Mouse (Mus musculus): Measurements from ENCODE around the gene Dpp6. TPM values are rescaled to one million over a fixed set of nuclear protein-coding genes. Genes with fewer than 3 reads are reported as not detected.

Dpp6 gene
- polyA plus RNA-seq, 2 experiments from 2014 or later, result 0.46 TPM; not detected in 1

DNA sequence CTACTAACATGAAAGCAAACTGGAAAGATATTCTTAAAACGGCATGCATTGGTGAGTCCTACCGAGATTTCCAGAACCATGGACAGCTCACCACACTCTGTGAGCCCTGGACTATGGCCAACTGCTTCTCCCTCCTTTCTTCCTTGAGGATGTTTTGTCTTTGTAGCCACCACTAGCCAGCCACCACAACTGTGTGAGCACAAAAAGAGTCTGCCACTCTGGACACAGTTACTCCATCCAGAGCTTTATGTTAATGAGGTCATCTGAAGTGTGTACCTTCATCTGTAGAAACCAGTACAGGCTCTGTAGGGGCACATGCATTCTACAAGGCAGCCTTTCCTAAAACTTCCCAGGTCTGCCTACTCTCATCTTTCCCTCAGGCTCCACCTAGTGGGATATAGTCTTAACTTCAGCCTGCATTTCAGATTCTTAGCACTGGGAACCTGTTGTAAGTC is 727.8 kb downstream of the Dpp6 start:
- no peak for ATAC-seq

DNA sequence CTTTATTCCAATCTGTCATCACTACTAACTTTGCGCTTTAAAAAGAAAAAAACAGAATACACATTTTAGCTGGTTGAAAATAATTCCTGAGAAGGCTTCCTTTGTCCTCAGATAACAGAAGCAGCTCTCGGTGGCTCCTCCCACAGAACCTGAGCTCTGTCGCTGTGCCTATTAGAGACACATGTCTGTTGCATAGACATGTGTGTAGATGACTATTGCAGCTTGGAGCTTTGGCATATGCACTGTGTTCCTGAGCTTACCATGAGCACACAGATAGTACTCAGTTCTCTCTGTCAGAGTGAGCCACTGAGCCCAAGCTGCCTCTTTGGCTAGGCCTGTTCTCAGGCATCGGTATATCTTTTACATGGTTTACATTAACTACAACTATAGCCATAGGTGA is 732.3 kb downstream of the Dpp6 start:
- no peak for ATAC-seq

DNA sequence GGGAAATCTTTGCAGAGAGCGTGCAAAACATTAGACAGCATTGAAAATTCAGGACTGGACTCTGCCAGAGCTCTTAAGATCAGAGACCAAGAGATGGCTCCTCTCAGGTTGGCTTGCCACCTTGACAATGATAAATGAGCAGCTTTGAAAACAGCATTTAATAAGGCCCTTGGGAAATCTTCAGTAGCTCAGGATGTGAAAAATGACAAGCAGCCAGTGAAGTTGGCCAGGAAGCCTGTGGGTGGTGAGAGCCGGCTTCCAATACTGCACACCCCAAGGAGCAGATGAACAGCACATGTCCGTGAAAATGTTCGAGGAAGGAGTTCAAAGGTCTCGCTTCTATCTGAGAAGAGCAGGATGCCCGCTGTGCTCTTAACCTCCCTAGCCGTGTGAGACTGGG is 748.7 kb downstream of the Dpp6 start:
- no peak for ATAC-seq

DNA sequence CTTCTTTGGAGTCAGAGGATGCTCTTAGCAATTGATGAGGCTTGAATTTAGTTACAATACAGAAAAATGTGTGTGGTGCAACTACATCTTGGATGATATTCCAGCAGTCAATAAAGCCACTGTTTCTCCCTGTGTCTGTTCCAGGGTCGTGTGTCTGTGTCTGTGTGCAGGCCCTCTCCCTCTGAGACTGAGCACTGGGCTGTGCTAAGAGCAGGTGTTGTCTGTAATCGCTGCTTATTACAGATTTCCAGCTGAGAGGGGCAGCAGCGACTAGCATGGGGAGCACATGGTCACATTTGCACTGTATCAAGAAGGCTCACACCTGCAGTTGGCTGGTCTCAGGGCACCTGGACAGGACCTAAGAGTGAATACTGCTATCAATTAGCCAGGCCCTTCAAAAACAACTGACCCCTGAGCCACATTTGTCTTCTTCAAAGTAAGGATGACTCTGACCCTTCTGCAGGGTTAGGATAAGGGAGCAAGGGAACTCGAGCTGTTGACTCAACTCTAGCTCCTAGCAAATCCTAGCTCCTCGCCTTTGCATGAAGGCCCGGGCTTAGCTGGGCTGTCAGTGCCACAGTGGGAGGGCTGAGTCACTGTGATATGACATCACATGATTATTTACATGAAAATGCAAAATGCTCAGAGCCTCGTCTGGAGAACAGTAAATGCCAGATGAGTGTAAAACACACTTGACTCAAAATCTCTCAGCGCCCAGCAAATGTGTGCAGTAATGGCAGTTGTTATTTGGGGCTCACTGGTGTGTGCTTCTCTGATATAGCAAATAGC is 771.2 kb downstream of the Dpp6 start:
- ATAC-seq, result no peak

DNA sequence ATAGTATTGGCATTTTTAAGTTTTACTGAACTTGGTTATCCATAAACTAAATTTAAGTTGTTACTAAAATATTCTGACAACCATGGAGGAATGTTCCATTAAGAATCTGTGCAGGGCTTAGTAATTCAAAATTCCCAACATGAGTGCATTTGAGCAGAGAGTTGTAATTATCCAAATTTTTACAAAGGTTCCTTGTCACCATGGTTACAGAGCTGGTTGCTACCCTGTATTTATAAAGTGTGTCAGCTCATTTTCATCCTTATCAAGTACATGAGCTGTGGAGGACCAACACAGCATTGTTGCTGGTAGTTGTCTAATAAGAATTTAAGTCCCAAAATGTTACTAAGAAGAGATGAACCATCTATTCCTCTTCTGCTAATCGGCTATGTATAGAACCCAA is 787.1 kb downstream of the Dpp6 start:
- ATAC-seq, result no peak

DNA sequence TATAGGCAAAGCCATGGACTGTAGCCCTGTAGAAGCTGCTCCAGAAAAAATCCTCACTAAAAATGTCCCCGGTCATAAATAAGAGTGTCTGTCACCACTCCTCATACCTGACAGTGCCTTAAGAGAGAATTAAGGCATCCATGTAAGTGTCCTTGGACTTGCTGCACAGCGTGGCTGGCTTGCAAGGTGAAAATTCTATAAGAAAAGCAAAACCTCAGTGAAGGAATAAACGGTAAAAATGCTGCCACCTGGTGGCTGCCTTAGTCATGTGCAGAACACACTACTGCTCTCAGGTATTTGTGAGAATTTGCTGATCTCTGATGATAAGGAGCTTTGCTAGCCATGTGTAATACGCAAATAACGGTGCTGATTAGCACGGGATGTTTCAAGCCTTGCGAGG is 798.8 kb downstream of the Dpp6 start:
- no peak for ATAC-seq

DNA sequence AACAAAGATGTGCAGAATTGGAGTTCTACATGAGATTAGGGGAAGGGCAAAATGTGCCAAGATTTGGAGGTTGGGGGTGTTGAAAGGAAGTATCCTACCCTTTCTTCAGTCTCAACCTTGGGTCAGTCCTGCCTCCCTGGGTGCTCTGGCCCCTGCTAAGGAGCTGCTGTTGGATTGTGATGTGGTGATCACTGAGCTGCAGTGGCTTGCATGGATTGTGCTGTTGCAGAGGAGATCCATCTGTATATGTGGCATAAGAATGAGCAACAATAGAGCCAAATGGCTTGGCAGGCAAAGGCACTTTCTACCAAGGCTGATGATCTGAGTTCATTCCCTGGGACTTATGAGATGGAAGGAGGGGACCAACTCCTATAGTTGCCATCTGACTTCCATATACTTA is 804.8 kb downstream of the Dpp6 start:
- no peak for ATAC-seq

DNA sequence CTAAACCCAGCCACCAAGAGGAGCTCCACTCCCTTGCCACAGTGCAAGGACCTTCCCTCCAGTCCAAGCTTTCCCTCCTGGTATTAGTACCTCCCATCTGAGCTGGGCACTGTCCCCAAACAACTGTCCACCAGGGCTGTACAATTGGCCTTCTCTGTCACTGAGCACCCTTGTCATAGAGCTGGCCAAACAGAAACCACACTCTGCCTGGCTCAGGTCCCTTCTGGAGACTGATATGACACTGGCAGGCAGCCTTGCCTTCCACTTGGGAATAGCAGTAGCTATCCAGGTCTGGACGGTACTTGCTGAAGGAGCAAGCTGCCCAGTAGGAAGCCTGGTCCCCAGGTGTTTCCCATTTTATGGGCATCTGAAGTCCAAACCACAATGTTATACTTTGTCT is 806.9 kb downstream of the Dpp6 start:
- ATAC-seq, result no peak

DNA sequence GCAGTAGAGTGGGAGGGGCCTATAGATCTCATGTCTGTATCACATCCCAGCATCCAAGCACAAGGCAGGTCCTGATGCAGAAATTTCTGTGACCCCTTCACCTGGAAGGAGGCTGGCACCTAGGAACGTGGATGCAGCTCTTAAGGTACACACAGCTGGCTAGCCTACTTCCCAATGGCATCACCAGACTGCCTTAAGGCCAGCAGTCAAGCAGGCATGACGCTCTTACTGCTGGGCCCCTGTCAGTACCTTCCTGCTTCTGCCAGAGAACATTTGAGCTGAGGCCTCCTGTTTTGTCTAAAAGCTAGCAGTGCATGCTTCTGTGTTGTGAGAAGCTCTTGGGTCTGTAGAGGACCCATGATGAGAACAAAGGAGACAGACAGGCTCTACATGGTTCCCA is 815.1 kb downstream of the Dpp6 start:
- no peak for ATAC-seq

DNA sequence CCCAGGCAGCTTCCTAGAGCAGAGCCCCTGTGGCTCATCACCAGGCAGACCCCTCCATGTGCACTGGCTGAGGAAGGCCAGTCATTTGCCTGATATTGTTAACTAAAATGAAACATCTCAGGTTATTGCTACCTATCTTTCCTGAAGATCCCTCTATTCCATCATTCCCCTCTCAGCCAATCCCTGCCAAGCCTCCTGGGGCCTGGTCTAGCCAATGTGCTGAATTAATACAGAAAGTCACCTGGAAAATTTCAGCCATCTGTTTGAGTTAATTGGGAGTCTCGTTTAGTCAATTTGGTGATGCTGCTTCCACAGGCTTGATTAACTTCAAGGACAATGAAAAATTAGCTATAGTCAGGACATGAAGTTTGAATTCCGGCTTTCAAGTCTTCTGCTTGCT is 818.9 kb downstream of the Dpp6 start:
- no peak for ATAC-seq

DNA sequence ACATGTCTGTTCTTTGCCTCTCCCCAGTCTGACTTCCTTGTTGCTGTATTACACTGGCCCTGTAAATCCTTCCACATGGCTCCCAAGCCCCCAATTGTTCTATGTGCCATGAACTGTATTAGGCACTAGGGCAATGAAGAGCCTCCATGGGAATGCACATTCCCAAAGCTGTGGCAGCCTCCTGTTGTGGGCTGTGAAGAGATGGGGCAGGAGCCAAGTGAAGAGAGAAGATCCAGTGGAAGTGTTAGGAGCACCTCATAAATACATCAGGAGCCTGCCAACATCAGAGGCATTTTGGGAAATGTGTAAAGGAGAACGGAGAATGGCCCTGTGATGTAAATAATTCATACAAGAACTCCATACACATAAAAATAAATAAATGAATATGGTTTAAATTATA is 824.9 kb downstream of the Dpp6 start:
- ATAC-seq, result no peak

DNA sequence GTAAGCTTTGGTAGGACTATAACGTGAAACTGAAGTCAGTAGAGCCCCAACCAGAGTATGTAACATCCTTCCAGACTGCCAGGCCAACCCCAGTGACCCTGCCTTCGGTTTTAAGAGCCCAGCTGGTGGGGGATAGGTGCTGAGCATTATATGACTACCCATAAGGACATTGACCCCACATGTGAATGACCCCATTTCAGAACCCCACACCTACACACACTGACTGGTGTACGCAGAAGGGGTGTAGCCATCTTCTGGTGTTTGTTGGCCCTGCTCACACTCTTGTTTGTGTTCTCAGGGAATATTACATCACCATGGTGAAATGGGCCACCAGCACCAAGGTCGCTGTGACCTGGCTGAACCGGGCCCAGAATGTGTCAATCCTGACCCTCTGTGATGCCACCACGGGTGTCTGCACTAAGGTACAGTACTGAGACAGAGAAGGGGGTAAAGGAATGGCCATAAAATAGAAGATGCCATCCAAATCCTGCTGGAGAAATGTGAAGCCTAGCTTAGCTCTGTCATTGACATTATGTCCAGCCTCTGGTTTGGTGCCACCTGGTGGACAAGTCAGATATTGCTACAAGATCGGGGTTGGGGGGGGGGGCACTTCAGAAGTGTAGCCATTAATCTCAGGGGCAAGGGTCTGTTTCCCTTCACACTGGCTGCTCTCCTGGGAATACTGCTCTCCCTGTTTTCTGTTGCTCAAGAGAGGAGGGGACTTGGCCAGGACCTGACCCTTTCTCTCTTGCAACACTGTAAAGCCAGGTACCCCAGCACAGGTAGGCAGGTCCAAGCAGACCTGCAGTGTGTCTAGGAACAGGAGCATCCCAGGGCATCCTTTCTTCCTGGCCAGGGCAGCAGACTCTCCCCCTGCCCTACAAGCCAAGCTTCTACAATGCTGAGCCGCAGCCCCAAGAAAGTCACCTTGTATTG is 835.1 kb downstream of the Dpp6 start:
- no peak for ATAC-seq

DNA sequence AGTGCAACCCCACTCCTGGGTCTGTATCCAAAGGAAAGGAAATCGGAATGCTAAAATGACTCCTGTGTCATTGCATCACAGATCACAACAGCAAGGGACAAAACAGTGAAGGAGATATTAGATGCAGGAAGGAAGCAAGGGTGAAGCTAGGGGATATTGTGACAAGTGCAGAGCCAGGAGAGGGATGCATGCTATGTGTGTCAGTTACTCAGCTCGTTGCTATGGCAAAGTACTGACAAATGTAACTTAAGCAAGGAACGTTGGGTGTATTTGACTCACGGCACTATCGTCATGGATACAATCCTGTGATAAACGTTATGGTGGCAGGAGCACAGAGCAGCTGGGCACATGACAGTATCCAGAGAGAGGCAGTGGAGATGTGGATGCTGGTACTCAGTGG is 839.1 kb downstream of the Dpp6 start:
- ATAC-seq, result no peak

DNA sequence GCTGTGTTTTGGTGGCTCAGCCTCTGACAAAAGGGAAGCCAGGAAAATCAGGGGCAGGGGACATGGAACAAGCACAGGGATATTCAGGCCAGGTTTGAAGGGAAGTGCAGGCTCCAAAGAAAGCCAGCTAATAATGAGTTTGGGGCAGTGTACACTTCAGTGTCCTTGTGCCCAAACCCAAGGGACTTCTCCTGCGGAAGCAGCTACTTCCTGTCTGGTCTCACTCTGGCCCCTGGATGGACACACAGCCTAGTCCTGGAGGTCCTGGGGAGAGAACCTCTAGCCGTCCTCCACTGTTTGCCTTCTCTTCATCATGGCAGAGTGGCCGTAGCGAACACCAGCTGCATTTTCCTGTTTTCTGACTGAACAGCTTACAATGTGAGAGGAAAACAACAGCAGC is 840.7 kb downstream of the Dpp6 start:
- no peak for ATAC-seq

DNA sequence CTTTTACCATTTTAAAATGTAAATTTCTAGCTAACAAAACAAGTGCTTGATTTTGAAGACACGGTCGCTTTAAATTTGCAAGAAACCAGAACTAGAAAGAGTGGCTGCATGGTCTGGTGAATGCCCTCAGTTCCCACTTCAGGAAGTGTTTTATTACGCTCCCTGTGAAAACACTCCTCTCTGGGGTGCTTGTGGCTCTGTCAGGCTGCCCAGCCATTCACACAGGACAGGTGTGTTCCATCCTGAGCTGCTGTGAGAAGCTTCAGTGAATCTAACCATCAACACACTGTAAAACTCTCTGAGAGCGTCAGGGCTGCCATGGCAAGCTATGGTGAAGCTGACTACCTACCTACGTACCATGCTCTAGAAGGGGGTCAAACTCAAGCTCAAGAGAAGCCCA is 841.2 kb downstream of the Dpp6 start:
- ATAC-seq, result no peak

DNA sequence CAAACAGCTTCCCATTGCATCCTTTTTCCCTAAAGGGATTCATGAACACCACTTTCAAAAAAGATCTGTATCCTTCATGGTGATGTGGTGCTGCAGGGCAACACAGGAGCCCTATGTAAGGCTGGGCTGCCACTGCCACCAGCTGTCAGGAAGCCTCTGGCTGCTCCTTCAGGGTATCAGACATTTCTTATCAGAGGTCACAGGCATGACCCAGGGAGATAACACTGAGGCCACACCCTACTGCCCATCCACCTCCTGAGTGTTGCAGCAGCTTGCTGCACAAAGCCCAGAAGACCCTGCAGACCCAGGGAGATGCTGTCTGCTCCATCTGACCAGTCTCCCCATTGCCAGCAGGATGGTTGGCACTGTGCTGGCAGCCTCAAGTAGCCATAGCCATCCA is 841.6 kb downstream of the Dpp6 start:
- no peak for ATAC-seq

DNA sequence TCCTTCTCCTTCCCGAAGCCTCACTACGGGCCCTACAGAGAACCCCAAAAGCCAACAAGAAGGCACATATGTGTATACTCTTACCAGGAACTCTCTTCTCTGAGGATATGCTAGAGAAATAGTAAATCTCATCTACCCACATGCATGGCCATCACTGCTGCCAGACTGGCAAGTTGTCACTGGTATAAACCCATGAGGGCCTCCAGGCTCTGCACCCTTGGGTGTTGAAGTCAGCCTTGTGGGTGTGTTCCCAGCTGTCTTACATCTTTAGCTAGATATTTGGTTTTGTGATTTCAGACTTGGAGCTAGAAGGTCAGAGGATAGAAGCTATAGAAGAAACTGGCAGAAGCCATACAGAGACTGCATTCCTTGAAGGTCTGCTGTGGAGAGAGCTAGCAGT is 842.0 kb downstream of the Dpp6 start:
- ATAC-seq, result no peak

DNA sequence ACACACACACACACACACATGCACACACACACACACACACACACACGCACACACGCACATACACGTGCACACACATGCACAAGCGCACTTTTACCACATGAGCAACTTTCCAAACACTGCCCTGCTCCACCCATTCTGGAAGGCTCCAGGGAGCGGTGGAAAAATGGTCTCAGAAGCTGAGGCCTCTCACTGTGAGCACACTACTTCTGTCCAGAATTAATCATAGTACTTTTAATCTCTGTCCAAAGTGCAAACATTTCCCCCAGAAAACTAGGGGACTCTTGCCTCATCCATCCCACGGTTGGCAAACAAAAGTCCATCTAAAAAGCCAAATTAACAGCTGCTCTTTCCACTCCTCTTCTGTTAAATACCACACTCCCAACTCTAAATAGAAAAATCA is 842.8 kb downstream of the Dpp6 start:
- ATAC-seq, result no peak

DNA sequence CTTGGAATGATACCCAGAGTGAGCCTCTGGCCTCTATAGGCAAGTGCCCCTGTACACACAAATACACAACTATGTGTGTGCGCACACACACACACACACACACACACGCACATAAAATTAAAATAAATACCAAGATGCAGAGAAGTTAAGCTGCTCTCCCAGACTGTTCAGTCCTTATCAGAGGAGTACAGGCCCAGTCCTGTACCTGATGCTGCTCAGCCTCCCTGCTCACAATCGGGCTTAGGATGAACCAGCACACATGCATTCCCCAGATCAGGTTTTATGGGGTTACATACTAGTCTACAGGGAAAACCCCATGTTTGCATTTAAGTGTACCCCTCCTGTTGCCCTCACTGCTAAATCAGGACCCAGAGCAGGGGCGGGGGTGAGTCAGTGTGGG is 847.1 kb downstream of the Dpp6 start:
- ATAC-seq, result no peak

DNA sequence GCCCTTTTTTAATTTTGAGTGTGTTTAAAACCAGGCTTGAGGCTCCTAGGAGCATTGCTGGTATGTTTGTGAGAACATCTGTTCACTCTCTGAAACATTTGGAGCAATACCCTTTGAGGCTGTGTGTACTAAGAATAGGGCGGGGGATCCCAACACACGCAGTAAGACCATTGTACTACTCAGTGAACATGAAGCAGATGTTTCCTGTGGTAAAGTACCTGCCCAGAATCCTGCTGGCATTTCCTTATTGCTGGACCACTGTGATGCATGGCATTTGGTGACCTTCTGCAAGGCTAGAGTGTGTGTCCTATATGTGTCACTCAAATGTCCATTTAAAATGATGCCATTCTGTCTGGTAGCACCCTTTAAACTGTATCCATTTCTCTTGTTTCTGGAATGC is 854.5 kb downstream of the Dpp6 start:
- ATAC-seq, result no peak

DNA sequence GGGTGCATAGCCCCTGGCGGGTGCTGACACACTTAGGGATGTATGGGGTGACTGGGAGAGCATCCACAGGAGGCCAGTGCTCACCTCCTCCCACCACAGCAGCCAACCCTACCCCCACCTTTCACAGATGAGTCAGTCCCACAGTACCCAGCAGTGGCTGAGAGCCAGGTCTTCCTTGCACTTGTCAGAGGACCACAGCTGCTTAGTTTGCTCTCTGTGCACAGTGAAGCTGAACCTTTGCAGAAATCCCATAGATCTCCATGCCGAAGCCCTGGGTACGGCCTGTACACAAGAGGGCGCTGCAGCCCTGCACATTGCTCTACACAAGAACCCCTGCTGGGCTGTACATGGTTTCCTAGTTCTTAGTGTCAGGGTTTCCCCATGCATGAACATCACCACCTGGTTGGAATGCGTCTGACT is 860.3 kb downstream of the Dpp6 start:
- ATAC-seq, result no peak

DNA sequence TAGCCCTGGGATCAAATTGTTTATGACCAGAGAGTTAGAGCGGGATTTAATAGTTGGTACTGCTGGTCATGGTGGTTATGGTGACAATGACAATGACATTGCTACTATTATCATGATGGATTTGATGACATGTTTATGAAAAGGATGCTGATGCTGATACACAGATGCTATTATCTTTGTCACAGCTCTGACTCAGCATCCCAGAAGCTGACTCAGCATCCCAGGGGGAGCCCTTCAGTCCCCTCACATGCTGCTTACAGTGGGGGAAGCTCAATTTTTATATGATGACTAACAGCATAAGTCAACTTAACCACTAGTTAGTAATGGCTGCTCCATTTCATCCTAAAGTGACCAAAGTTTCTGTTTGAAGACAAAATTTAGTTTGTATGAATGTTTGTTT is 862.1 kb downstream of the Dpp6 start:
- ATAC-seq, result no peak

DNA sequence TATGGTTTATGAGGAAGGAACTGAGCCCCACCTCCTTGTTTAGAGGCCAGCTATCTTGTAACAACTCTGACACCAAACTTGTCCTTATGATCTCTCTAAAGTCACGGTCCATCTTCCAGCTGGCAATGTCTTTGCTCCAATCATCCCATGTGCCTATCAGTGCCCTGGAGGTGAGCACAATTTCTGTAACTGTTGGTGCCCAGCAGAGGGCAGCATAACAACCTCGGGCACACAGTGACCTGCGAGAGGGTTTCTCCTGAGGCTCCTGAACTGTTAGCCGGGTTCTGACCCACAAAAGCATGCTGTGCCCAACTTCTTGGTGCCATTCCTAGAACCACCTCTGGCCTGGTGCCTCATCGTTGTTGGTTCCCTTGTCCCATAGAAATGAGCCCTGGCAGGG is 863.5 kb downstream of the Dpp6 start:
- ATAC-seq, result no peak

DNA sequence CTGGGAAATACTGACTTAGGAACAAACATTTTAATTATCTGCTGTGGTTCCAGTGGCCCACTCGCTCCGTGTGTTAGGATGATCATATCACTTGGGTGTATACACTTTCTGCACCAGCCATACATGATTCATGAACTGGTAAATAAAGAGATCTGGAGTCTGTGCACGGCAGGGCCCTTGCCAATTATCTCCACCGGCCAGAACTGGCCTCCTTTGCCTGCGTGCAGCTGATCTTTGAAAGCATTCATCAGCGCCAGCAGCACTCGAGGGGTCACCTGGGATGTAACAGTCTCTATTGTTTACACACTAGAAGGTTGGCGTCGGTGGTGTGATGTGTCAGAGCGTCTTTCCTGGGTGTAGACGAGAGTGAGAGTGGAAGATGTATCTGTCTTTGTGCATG is 868.2 kb downstream of the Dpp6 start:
- ATAC-seq, result no peak
